Mouse (Mus musculus) liver, adult (tissue): ENCODE measurements around the gene Tango6.

Source experiments
- GATA4 ChIP-seq: IDR thresholded peaks from 2 replicates; pipeline ENCODE4 v1.6.1; 2014; ENCODE audit warnings: mild to moderate bottlenecking, low read length; ENCODE audit not compliant: insufficient replicate concordance

The Tango6 gene

GRCm38 (mm10) chr8:106770596-106771179, 87.8 kb downstream of the Tango6 start:
- TF ChIP-seq GATA4: no peak

GRCm38 (mm10) chr8:106772094-106772493, 89.2 kb downstream of the Tango6 start:
- TF ChIP-seq GATA4: no peak

- TF ChIP-seq GATA4: no peak
Observed at GRCm38 (mm10) chr8:106772501-106772900, 89.6 kb downstream of the Tango6 start.

- no peak for TF ChIP-seq GATA4
Observed at GRCm38 (mm10) chr8:106774567-106775320, 91.9 kb downstream of the Tango6 start.

- no peak for TF ChIP-seq GATA4
Observed at GRCm38 (mm10) chr8:106789623-106790022, 106.8 kb downstream of the Tango6 start.

- no peak for TF ChIP-seq GATA4
Observed at GRCm38 (mm10) chr8:106794820-106795219, 112.0 kb downstream of the Tango6 start.

GRCm38 (mm10) chr8:106799821-106800220, 117.0 kb downstream of the Tango6 start:
- TF ChIP-seq GATA4: no peak

GRCm38 (mm10) chr8:106801261-106801660, 118.4 kb downstream of the Tango6 start:
- no peak for TF ChIP-seq GATA4

GRCm38 (mm10) chr8:106805859-106806258, 123.0 kb downstream of the Tango6 start:
- no peak for TF ChIP-seq GATA4

GRCm38 (mm10) chr8:106807461-106807860, 124.6 kb downstream of the Tango6 start:
- TF ChIP-seq GATA4: no peak

GRCm38 (mm10) chr8:106809726-106810125, 126.9 kb downstream of the Tango6 start:
- TF ChIP-seq GATA4: no peak

- TF ChIP-seq GATA4: no peak
Observed at GRCm38 (mm10) chr8:106810406-106810805, 127.5 kb downstream of the Tango6 start.

- TF ChIP-seq GATA4: no peak
Observed at GRCm38 (mm10) chr8:106812560-106812959, 129.7 kb downstream of the Tango6 start.

- no peak for TF ChIP-seq GATA4
Observed at GRCm38 (mm10) chr8:106816431-106817170, 133.7 kb downstream of the Tango6 start.

- no peak for TF ChIP-seq GATA4
Observed at GRCm38 (mm10) chr8:106817171-106817545, 134.3 kb downstream of the Tango6 start.
